Mouse (Mus musculus) kidney, postnatal 0 days (tissue): ENCODE measurements around the gene Pygm. TPM values are rescaled to one million over a fixed set of nuclear protein-coding genes. Genes with fewer than 3 reads are reported as not detected.

ENCODE experiments used
- ATAC-seq: fragments of 200-750 bp; cut with Nextera tagmentation; replicated peaks from 2 replicates; pipeline ENCODE4 v1.8.0; 2017; ENCODE audit warnings: low read depth, moderate number of reproducible peaks, moderate TSS enrichment, moderate library complexity; ENCODE audit not compliant: low FRiP score
- DNase-seq: peaks from one replicate; pipeline ENCODE4 v3.0.0-alpha.2; 2016; ENCODE audit warnings: low spot score
- H3K27ac ChIP-seq: fragments of 300-500 bp; sonication (generic); 2 replicates; pipeline ENCODE4 v1.5.1; 2014; ENCODE audit warnings: mild to moderate bottlenecking
- H3K27me3 ChIP-seq: fragments of 300-500 bp; sonication (generic); 2 replicates; pipeline ENCODE4 v1.6.1; 2014; ENCODE audit warnings: low read length, mixed read lengths; ENCODE audit not compliant: insufficient read depth
- H3K36me3 ChIP-seq: fragments of 300-500 bp; sonication (generic); 2 replicates; pipeline ENCODE4 v1.6.1; 2014; ENCODE audit warnings: low read length, mixed read lengths; ENCODE audit not compliant: insufficient read depth
- H3K4me1 ChIP-seq: fragments of 300-500 bp; sonication (generic); replicated peaks from 2 replicates; pipeline ENCODE4 v1.6.1; 2014; ENCODE audit warnings: antibody characterized with exemption, low read length, mixed read lengths; ENCODE audit not compliant: insufficient read depth
- H3K4me2 ChIP-seq: fragments of 300-500 bp; sonication (generic); 2 replicates; pipeline ENCODE4 v1.6.1; 2014; ENCODE audit warnings: mild to moderate bottlenecking, low read length, moderate library complexity, mixed read lengths
- H3K4me3 ChIP-seq: fragments of 300-500 bp; sonication (generic); replicated peaks from 2 replicates; pipeline ENCODE4 v1.5.1; 2014; ENCODE audit warnings: low read depth, low read length
- H3K9ac ChIP-seq: fragments of 300-500 bp; sonication (generic); 2 replicates; pipeline ENCODE4 v1.6.1; 2014; ENCODE audit warnings: low read depth, low read length
- H3K9me3 ChIP-seq: fragments of 300-500 bp; sonication (generic); replicated peaks from 2 replicates; pipeline ENCODE4 v1.6.1; 2016; ENCODE audit warnings: low read length, inconsistent platforms, mixed read lengths
- CTCF ChIP-seq: IDR thresholded peaks from 2 replicates; pipeline ENCODE4 v1.5.1; 2016; ENCODE audit warnings: antibody characterized with exemption, low read depth, mild to moderate bottlenecking, moderate library complexity
- WGBS: fragments of 180-500 bp; shearing (Covaris S2); extraction: QIAGEN DNeasy Blood & Tissue Kit; methylation state at CpG from one replicate; pipeline ENCODE4 v1.1.7; 2014; 5-methylcytosine and 5-hydroxymethylcytosine counted together
- polyA plus RNA-seq: library from polyadenylated mRNA; unstranded; fragments of >200 nt; fragmentation: Nextera tagmentation; extraction: Ambion mirVana; gene quantifications from 2 replicates; pipeline ENCODE4 v1.2.1, GENCODE M21; 2015

Pygm gene
- polyA plus RNA-seq, 1 experiment from 2014 or later, result 24.5 TPM

DNA sequence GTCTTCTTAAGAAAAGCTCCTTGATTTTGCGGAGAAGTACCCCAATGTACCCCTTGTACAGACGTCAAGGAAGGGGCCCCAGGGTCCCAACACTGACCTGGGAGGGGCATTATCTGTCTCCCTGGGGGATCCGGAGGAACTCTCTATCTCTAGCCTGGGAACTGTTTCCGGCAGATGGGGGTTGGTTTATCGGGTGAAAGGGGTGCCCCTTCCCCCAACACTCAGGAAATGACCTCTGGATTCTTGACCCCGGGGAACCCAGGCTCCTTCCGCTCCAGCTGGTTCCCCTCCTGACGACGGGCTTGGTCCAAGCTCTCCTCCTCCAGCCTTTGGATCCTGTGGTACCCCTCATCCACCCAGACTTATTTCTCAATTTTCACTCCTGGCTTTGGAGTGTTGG lies 17.8 kb downstream of the Pygm start:
- Histone ChIP-seq H3K9me3 (no peaks in the 10 kb centered on the region), H3K27ac (peak overlapping the region; percentile 75), H3K4me1 (peaks cover 32% of the 10 kb centered on the region), H3K4me2 (peak overlapping the region; percentile 91), H3K27me3 (no peaks in the 10 kb centered on the region), H3K36me3 (no peaks in the 10 kb centered on the region), H3K4me3 (peak overlapping the region; percentile 52), H3K9ac (0 out of 2 replicates have a peak overlapping the region, but pooled peaks have one; percentile 6)
- ATAC-seq (peak; percentile 5; the same call in 1 of the 2 replicates), DNase-seq (peak; percentile 70)
- 5% methylated on average over 9 of the region's 9 CpGs for WGBS
- no peak for TF ChIP-seq CTCF

DNA sequence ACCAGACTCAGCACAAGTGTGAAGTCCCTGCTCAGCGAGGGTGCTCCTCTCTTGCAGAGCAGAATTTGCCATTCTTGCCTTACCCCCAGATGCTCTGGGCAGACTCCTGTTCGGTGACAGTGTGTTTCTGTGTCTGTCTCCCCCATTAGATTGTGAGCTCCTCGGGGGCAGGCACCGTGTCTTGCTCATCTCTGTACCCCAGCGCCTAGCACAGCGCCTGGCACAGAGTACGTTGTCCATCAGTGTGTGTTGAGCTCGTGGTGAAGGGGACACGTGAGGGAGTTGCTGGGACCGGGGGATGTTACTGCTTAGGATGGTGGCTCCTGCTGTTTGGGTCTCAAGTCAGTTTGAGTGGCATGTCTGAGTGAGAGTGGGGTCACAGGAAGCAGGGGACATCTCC lies 19.7 kb downstream of the Pygm start:
- Histone ChIP-seq H3K36me3 (0 out of 2 replicates have a peak, but pooled peaks cover 1% of the 10 kb centered on the region), H3K4me3 (no peak overlapping the region), H3K9ac (no peak overlapping the region), H3K27ac (no peak overlapping the region), H3K9me3 (no peaks in the 10 kb centered on the region), H3K4me2 (no peak overlapping the region), H3K4me1 (peaks cover 23% of the 10 kb centered on the region), H3K27me3 (no peaks in the 10 kb centered on the region)
- ATAC-seq, result no peak
- TF ChIP-seq CTCF, result no peak
- WGBS, result 84% methylated on average over 10 of the region's 10 CpGs
- no peak for DNase-seq

DNA sequence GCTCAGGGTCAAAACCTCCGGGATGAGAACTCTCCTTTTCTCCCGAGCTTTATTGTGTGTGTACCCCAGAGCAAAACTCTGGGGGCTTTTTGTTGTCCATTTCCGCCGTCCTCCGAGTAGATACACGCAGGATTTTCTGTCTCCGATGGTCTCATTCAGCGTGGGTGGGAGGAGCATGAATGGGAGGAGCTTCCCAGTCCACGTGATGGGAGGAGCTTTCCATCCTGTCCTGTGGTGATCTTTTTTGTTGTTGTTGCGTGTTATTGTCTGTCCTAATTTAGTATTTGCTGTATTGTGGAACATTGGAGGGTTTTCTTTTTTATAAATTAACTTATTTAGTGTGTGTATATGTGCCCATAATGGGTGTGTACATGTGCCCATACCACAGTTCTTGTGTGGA lies 21.2 kb downstream of the Pygm start:
- TF ChIP-seq CTCF, result no peak
- Histone ChIP-seq H3K27me3 (no peaks in the 10 kb centered on the region), H3K9ac (no peak overlapping the region), H3K4me2 (no peak overlapping the region), H3K4me3 (no peak overlapping the region), H3K27ac (no peak overlapping the region), H3K9me3 (no peaks in the 10 kb centered on the region), H3K4me1 (peaks cover 16% of the 10 kb centered on the region), H3K36me3 (0 out of 2 replicates have a peak, but pooled peaks cover 5% of the 10 kb centered on the region)
- DNase-seq, result no peak
- ATAC-seq, result no peak
- WGBS, result 78% methylated on average over 10 of the region's 10 CpGs

DNA sequence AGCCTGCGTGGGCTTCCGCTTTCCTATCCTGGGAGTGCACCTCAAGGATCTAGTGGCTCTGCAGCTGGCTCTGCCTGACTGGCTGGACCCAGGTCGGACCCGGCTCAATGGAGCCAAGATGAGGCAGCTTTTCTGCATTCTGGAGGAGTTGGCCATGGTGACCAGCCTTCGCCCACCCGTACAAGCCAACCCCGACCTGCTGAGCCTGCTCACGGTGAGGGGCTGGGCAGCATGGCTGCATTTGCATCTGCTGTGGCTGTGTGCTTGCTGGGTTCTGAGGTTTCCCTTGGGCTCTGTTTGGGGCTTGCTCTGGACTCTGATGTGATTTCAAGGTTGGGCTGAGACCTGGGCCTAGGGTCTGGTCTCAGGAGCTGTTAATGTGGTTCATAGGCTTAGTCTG lies 22.9 kb downstream of the Pygm start:
- Histone ChIP-seq H3K9me3 (no peaks in the 10 kb centered on the region), H3K4me2 (no peak overlapping the region), H3K36me3 (0 out of 2 replicates have a peak, but pooled peaks cover 5% of the 10 kb centered on the region), H3K4me3 (no peak overlapping the region), H3K9ac (no peak overlapping the region), H3K4me1 (peaks cover 2% of the 10 kb centered on the region; the same call in 1 of the 2 replicates), H3K27ac (no peak overlapping the region), H3K27me3 (no peaks in the 10 kb centered on the region)
- no peak for DNase-seq
- ATAC-seq, result no peak
- no peak for TF ChIP-seq CTCF
- WGBS, result 75% methylated on average over 8 of the region's 8 CpGs

DNA sequence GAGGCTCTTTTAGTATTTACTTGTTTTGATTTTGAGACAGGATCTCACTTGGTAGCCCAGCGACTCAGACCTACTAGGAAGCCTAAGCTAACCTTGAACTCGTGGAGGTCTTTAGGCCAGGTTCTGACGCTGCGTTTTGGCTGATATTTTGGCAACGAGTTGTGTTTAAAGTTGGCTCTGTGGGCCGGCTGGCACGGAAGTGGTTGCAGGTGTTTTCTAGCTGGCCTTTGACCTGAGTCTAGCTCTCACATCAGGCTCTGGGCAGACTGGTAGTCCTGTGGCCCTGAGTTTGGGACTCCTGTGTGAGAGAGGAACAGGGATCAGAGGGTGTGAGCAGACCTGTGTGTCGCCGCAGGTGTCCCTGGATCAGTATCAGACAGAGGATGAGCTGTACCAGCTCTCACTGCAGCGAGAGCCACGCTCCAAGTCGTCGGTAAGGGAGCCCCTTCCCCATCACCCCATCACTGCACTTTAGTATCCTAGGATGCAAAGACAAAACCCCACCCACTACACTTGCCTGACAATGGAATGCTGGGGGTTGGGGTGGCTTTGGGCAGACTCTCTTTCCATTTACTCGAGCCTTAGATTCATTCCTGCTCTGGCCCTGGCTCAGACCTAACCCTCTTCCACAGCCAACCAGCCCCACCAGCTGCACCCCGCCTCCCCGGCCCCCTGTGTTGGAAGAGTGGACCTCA lies 23.8 kb downstream of the Pygm start:
- Histone ChIP-seq H3K9me3 (no peaks in the 10 kb centered on the region), H3K27me3 (no peaks in the 10 kb centered on the region), H3K4me1 (no peaks in the 10 kb centered on the region; the same call in 1 of the 2 replicates), H3K36me3 (0 out of 2 replicates have a peak, but pooled peaks cover 5% of the 10 kb centered on the region), H3K27ac (no peak overlapping the region), H3K4me3 (no peak overlapping the region), H3K9ac (no peak overlapping the region), H3K4me2 (no peak overlapping the region)
- DNase-seq, result no peak
- WGBS, result 67% methylated on average over 16 of the region's 16 CpGs
- ATAC-seq, result no peak
- TF ChIP-seq CTCF, result no peak

DNA sequence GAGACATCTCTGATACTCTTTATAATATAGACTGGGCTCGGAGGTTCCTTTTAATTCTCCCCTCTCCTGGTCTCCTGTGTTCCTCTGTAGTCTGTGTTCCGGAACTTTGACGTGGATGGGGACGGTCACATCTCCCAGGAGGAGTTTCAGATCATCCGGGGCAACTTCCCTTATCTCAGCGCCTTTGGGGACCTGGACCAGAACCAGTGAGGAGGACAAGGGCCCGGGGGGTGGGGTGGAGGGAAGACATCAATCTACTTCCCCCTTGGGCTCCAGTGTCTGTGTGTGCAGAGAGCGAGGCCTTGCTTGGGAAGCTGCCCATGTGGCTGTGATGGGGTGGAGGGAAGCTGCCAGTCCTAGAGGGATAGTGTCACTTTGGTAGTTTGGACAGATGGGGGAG lies 24.6 kb downstream of the Pygm start:
- 78% methylated on average over 8 of the region's 8 CpGs for WGBS
- no peaks in the 10 kb centered on the region for H3K27me3 ChIP-seq
- 0 out of 2 replicates have a peak, but pooled peaks cover 5% of the 10 kb centered on the region for H3K36me3 ChIP-seq
- no peak overlapping the region for H3K4me3 ChIP-seq
- H3K9me3 ChIP-seq, result no peaks in the 10 kb centered on the region
- ATAC-seq (no peak), DNase-seq (no peak)
- H3K9ac ChIP-seq, result no peak overlapping the region
- TF ChIP-seq CTCF, result 0 out of 2 replicates have a peak, but pooled peaks have one; percentile 15
- no peak overlapping the region for H3K27ac ChIP-seq
- no peaks in the 10 kb centered on the region; the same call in 1 of the 2 replicates for H3K4me1 ChIP-seq
- H3K4me2 ChIP-seq, result no peak overlapping the region
